Mouse (Mus musculus) colon, adult 2 months (tissue): ENCODE data around the gene Deaf1. TPM values are rescaled to one million over a fixed set of nuclear protein-coding genes. Genes with fewer than 3 reads are reported as not detected.

Experiments used
- polyA plus RNA-seq: library from polyadenylated mRNA; depleted of rRNA; stranded (reverse); fragments of >200 nt; gene quantifications from 2 replicates; pipeline ENCODE4 v1.2.3, GENCODE M21; 2012; rRNA removed

Gene Deaf1
- polyA plus RNA-seq, result 21.1 and 26.0 TPM in 2 replicates

DNA sequence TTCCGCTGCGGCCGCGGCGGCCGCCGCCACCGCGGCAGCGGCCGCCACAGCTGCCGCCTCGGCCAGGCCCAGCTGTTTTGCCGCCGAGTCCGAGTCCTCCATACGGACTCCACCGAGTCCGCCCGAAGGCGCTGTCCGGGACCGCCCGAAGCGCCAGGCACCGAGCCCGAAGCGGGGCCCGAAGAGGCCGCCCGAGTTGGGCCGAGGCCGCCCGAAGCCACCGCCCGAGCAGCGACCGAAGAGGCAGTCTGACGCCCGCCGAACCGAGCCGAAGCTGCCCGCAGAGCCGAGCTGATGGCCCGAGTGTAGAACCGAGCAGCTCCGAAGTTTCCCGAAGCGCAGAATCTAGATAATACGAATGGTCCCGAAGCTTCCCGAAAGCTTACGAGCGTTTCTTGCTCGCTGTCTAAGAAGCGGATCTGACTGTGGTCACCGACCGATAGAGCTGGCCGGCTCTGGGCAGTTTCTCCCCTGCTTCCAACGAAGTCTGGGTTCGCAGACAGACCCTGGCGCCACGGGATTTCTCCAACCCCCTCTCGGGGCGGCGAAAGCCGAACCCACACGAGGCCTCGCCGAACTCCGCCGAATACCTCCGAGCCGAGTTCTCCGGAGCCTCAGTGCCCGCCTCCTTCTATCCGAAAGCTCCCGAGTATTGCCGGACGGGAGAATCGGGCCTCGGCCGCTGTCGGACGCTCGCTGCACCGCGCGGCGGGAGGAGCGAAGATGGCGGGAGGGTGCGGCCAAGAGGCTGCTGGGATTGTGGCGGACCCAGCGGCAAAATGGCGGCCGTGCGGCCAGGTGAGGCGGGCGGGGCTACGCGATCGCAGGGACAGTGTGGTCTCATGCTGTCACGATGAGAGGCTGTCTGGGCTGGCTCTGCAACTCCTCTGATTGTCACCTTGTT, at the start of gene Deaf1, which contains the start of gene Tmem80:
Deaf1 (minus strand) TSS at position 222 of the 904 bp plus-strand sequence.
Tmem80 (plus strand) TSS at position 271 of the 904 bp plus-strand sequence.

DNA sequence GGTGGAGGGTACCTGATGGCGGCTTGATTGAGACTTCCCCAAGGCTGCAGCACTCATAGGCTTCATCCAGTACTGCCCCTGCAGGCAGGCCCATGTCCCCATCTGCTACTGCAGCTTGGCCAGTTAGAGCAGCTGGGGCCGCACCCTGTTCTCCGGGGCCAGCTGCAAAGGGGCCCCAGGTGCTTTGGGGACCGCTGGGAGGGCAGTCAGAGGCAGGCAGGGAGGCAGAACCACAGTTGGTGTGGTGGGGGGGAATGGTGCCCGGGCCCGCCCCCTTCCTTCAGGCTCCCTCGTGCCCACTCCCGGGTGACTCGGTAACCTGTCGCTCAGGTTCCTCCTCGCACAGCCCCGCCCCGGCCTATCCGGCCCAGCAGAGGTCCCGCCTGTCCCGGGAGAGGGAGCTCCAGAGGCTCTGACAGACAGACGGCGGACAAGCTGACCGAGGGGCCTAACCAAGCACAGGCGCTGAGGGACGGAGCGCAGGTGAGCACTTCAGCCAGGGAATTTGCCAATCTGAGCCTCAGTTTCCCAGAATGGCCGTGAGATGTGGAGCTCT, 11.2 kb upstream of the Deaf1 start, which contains the start of gene Eps8l2:
Eps8l2 (plus strand) TSS at position 305 of the 556 bp plus-strand sequence.

DNA sequence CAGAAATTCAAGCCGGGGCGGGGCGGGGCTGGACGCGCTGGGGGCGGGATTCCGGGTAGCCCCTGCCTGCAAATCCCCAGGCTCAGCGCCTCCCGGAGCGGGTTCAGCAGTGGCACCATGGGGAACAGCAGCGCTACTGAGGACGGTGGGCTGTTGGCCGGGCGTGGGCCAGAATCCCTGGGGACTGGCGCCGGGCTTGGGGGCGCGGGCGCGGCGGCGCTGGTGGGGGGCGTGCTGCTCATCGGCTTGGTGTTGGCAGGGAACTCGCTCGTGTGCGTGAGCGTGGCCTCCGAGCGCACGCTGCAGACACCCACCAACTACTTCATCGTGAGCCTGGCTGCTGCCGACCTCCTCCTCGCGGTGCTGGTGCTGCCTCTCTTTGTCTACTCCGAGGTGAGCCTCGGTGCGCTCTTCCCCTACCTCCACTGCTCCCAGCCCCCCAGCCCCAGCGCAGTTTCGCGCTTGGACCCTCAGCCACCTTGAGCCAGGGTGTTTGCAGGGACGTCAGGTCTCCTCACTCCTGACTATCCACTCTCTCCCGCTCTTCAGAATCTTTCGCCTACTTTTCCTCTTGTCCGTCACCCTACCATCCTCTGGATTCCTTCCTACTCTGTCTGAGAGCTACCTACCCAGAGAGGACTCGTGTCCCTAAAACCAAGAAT, 35.4 kb downstream of the Deaf1 start, which contains the start of gene Drd4:
Drd4 (plus strand) TSS at position 86 of the 662 bp plus-strand sequence.

DNA sequence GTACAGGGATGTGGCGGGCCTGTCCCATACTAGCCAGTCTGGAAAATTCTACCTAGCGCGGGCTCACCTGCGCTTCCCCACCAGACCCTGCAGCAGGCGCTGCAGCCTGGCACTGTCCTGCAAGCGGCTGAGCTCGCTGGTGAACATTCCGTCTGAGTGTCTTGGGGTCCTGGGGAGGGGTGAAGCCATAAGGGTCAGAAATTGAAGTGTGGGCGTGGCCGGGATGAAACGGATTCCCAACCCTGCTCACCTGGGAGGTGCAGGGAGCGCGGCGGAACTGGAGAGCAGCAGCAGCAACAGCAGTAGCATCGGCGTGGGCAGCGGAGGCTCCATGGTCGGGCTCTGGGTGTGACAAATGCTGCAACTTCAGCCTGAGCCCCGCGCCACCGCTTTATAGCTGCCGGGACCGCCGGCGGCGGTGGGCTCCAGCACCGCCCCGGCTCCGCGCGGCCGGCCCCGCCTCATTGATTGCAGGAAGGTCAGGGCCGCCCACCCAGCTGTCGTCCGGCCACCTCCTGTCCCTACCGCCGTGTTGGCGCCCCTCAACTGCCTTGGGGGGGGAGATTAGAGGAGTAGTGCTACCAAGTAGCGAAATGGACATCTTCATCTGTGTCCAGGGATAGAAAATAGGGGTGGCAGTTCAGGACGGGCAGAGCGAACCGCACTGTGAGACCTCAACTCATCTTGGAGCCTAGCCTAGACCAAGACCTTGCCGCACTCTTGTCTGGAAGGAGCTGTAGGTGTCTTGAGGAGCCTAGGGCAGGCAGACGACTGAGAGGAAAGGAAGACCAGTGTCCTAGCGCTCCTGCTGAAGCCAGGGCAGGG, 48.5 kb downstream of the Deaf1 start, which contains the start of gene Sct:
Sct (minus strand) TSS at position 368 of the 825 bp plus-strand sequence.

DNA sequence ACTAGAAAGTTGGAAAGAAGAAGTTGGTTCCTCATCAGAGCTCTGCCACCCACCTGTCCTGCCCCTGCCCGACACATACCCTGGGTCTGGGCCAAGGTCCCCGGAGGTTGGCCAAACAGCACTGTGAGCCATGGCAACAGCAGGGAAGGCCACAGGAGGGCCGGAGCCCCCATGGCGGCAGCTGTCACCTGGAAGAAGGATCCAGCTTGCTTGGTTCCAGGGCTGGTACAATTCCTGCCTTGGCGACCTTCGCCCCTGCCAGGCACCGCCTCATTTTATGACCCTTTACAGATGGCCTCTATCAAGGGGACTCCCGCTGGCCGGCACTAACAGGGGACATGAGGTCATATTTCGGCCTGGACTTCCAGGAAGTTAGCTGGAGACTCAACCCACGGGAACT, 50.9 kb downstream of the Deaf1 start, which contains the start of gene Cdhr5:
Cdhr5 (minus strand) TSS at position 241 of the 400 bp plus-strand sequence.

DNA sequence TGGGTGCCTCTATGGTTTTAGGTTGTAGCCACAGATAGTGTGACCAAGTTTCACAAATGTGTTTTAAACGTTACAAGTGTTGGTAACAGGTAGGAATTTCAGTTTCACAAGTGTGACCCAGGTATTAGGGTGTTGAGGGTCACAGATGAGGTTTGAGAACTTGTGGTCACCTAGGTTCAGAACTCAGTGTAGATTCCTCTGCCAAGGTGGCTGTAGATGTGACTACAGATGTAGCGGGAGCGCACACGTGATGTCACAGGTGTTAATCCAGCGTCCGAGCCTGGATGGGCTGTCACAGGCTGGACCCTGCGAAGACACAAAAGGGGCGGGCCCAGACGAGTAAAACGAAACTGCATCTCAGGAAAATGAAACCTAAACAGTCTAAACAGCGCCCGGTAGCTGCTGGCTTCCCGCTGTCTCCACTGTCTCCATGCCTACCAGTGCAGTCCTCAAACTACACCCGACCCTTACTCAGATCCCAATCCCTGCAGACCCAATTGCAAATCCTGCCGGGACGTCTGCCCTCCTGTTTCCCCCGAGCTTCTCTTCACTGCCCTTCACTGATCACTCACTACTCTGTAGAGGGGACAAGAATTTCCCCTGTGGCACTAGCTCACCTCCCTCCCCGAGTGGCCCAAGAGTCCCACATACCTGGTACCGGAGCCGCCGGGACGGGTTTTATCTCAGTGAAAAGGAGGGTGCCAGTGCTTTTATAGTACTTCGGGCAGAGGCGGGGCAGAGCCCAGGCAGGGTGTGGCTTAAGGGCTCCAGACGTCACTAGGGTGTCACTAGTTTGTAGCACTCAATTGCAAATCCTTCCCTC, 61.5 kb downstream of the Deaf1 start, which contains the start of gene Irf7:
Irf7 (minus strand) TSS at position 743 of the 823 bp plus-strand sequence.

Other genes starting within 250 kb of the Deaf1 start
- 141 and 148 TPM in 2 replicates for gene Pkp3, start 249.5 kb downstream of the Deaf1 start, polyA plus RNA-seq
- 41.9 and 54.5 TPM in 2 replicates for gene Sigirr, start 227.1 kb downstream of the Deaf1 start, polyA plus RNA-seq
- 60.4 and 80.5 TPM in 2 replicates for gene Ano9, start 209.9 kb downstream of the Deaf1 start, polyA plus RNA-seq
- gene Ptdss2, start 205.3 kb downstream of the Deaf1 start, polyA plus RNA-seq, result 29.2 and 32.7 TPM in 2 replicates
- 140 and 158 TPM in 2 replicates for gene Rnh1, start 154.8 kb downstream of the Deaf1 start, polyA plus RNA-seq
- gene Hras, start 133.7 kb downstream of the Deaf1 start, polyA plus RNA-seq, result 86.0 and 86.1 TPM in 2 replicates
- gene Lrrc56, start 133.5 kb downstream of the Deaf1 start, polyA plus RNA-seq, result 11.4 and 11.6 TPM in 2 replicates
- gene Lmntd2, start 113.6 kb downstream of the Deaf1 start, polyA plus RNA-seq, result 11.8 and 12.9 TPM in 2 replicates
- 224 and 235 TPM in 2 replicates for gene Rassf7, start 111.8 kb downstream of the Deaf1 start, polyA plus RNA-seq
- gene Phrf1, start 98.9 kb downstream of the Deaf1 start, polyA plus RNA-seq, result 20.1 and 28.0 TPM in 2 replicates
- 200 and 285 TPM in 2 replicates for gene Irf7, start 61.2 kb downstream of the Deaf1 start, polyA plus RNA-seq
- 405 and 478 TPM in 2 replicates for gene Cdhr5, start 50.9 kb downstream of the Deaf1 start, polyA plus RNA-seq
- gene Sct, start 48.6 kb downstream of the Deaf1 start, polyA plus RNA-seq, result 105 and 193 TPM in 2 replicates
- gene Drd4, start 35.7 kb downstream of the Deaf1 start, polyA plus RNA-seq, result 0.13 and 0.29 TPM in 2 replicates
- gene Tmem80, start within 50 bp of the Deaf1 start, polyA plus RNA-seq, result 22.3 and 31.1 TPM in 2 replicates
- 257 and 334 TPM in 2 replicates for gene Eps8l2, start 11.2 kb upstream of the Deaf1 start, polyA plus RNA-seq
- gene Taldo1, start 64.5 kb upstream of the Deaf1 start, polyA plus RNA-seq, result 262 and 282 TPM in 2 replicates
- gene Gatd1, start 86.4 kb upstream of the Deaf1 start, polyA plus RNA-seq, result 61.5 and 75.6 TPM in 2 replicates
- gene Cend1, start 101.8 kb upstream of the Deaf1 start, polyA plus RNA-seq, result 2.0 and 2.2 TPM in 2 replicates
- 65.1 and 72.7 TPM in 2 replicates for gene Slc25a22, start 110.2 kb upstream of the Deaf1 start, polyA plus RNA-seq
- gene Pidd1, start 116.3 kb upstream of the Deaf1 start, polyA plus RNA-seq, result 11.9 and 14.2 TPM in 2 replicates
- gene Rplp2, start 119.7 kb upstream of the Deaf1 start, polyA plus RNA-seq, result 439 and 527 TPM in 2 replicates
- 212 and 220 TPM in 2 replicates for gene Pnpla2, start 127.5 kb upstream of the Deaf1 start, polyA plus RNA-seq
- gene Cracr2b, start 133.4 kb upstream of the Deaf1 start, polyA plus RNA-seq, result 147 and 153 TPM in 2 replicates
- 370 and 431 TPM in 2 replicates for gene Cd151, start 139.7 kb upstream of the Deaf1 start, polyA plus RNA-seq
- 27.1 and 30.2 TPM in 2 replicates for gene Polr2l, start 147.4 kb upstream of the Deaf1 start, polyA plus RNA-seq
- gene Tspan4, start 147.6 kb upstream of the Deaf1 start, polyA plus RNA-seq, result 30.1 and 34.6 TPM in 2 replicates
- gene Chid1, start 212.2 kb upstream of the Deaf1 start, polyA plus RNA-seq, result 37.4 and 44.9 TPM in 2 replicates
- gene Ap2a2, start 234.5 kb upstream of the Deaf1 start, polyA plus RNA-seq, result 38.8 and 43.3 TPM in 2 replicates